Mouse (Mus musculus): ENCODE data around the gene Gm49321. TPM values are rescaled to one million over a fixed set of nuclear protein-coding genes. Genes with fewer than 3 reads are reported as not detected.
A peak's percentile ranks its signal among the peaks of the same experiment; 100 is the strongest.

Gm49321 gene
- polyA plus RNA-seq, 1 experiment from 2014 or later, result 5.5 TPM

GRCm38 (mm10) chr12:73949318-73950058 lies 12.0 kb downstream of the Gm49321 start:
- H3K36me3 ChIP-seq, result peaks cover 11% of the 10 kb centered on the region
- H3K4me3 ChIP-seq (replicated peaks), result peak overlapping the region; percentile 53
- DNase-seq (peak; percentile 39), ATAC-seq (ENCODE audit: low read depth) (peak; percentile 60)
- no peak overlapping the region for H3K27ac ChIP-seq
- peak overlapping the region; percentile 66 for H3K9ac ChIP-seq
- no peaks in the 10 kb centered on the region for H3K27me3 ChIP-seq
- H3K9me3 ChIP-seq (replicated peaks), result no peaks in the 10 kb centered on the region
- H3K4me2 ChIP-seq, result peak overlapping the region; percentile 73
- peaks cover 32% of the 10 kb centered on the region for H3K4me1 ChIP-seq (replicated peaks)
- WGBS (ENCODE audit: insufficient replicate concordance), result 22% methylated on average over 46 of the region's 46 CpGs

- H3K9ac ChIP-seq, result peak overlapping the region; percentile 63
- H3K4me1 ChIP-seq (replicated peaks), result peaks cover 36% of the 10 kb centered on the region
- H3K27me3 ChIP-seq, result no peaks in the 10 kb centered on the region
- H3K4me3 ChIP-seq (replicated peaks), result peak overlapping the region; percentile 55
- no peaks in the 10 kb centered on the region for H3K36me3 ChIP-seq
- peak overlapping the region; percentile 73 for H3K4me2 ChIP-seq
- DNase-seq (peak; percentile 34), ATAC-seq (ENCODE audit: low read depth) (peak; percentile 46)
- H3K27ac ChIP-seq, result no peak overlapping the region; the same call in 1 of the 2 replicates
- WGBS (ENCODE audit: insufficient replicate concordance), result 8% methylated on average over 15 of the region's 15 CpGs
- H3K9me3 ChIP-seq (replicated peaks), result no peaks in the 10 kb centered on the region
Observed at GRCm38 (mm10) chr12:73952879-73953278, 15.4 kb downstream of the Gm49321 start.

- H3K9ac ChIP-seq, result peak overlapping the region; percentile 63
- WGBS (ENCODE audit: insufficient replicate concordance), result 15% methylated on average over 14 of the region's 14 CpGs
- peaks cover 36% of the 10 kb centered on the region for H3K4me1 ChIP-seq (replicated peaks)
- H3K4me3 ChIP-seq (replicated peaks), result peak overlapping the region; percentile 55
- H3K9me3 ChIP-seq (replicated peaks), result no peaks in the 10 kb centered on the region
- H3K4me2 ChIP-seq, result peak overlapping the region; percentile 73
- ATAC-seq (ENCODE audit: low read depth) (peak; percentile 76), DNase-seq (peak; percentile 20)
- peak overlapping the region; percentile 13; the same call in 1 of the 2 replicates for H3K27ac ChIP-seq
- H3K36me3 ChIP-seq, result no peaks in the 10 kb centered on the region
- H3K27me3 ChIP-seq, result no peaks in the 10 kb centered on the region
Observed at GRCm38 (mm10) chr12:73953420-73954186, 16.1 kb downstream of the Gm49321 start.

- DNase-seq, result no peak
- Histone ChIP-seq H3K4me1 (replicated peaks) (peaks cover 24% of the 10 kb centered on the region), H3K4me3 (replicated peaks) (no peak overlapping the region), H3K9ac (no peak overlapping the region), H3K9me3 (replicated peaks) (no peaks in the 10 kb centered on the region), H3K36me3 (no peaks in the 10 kb centered on the region), H3K27ac (no peak overlapping the region), H3K27me3 (no peaks in the 10 kb centered on the region), H3K4me2 (no peak overlapping the region)
- no peak for ATAC-seq (ENCODE audit: low read depth)
- 49% methylated on average over 5 of the region's 5 CpGs for WGBS (ENCODE audit: insufficient replicate concordance)
Observed at GRCm38 (mm10) chr12:73954785-73955184, 17.3 kb downstream of the Gm49321 start.

- H3K4me1 ChIP-seq (replicated peaks), result peaks cover 21% of the 10 kb centered on the region
- no peak for DNase-seq
- ATAC-seq (ENCODE audit: low read depth), result no peak
- no peaks in the 10 kb centered on the region for H3K9me3 ChIP-seq (replicated peaks)
- H3K36me3 ChIP-seq, result no peaks in the 10 kb centered on the region
- no peak overlapping the region for H3K27ac ChIP-seq
- H3K27me3 ChIP-seq, result no peaks in the 10 kb centered on the region
- H3K4me2 ChIP-seq, result no peak overlapping the region
- H3K9ac ChIP-seq, result no peak overlapping the region
- H3K4me3 ChIP-seq (replicated peaks), result no peak overlapping the region
- WGBS (ENCODE audit: insufficient replicate concordance), result 81% methylated on average over 3 of the region's 3 CpGs
Observed at GRCm38 (mm10) chr12:73957676-73958075, 20.2 kb downstream of the Gm49321 start.

GRCm38 (mm10) chr12:73958830-73959229 lies 21.4 kb downstream of the Gm49321 start:
- 62% methylated on average over 2 of the region's 2 CpGs for WGBS (ENCODE audit: insufficient replicate concordance)
- H3K9me3 ChIP-seq (replicated peaks), result no peaks in the 10 kb centered on the region
- H3K4me2 ChIP-seq, result no peak overlapping the region
- DNase-seq (no peak), ATAC-seq (ENCODE audit: low read depth) (no peak)
- no peak overlapping the region for H3K27ac ChIP-seq
- no peak overlapping the region for H3K4me3 ChIP-seq (replicated peaks)
- H3K4me1 ChIP-seq (replicated peaks), result peaks cover 14% of the 10 kb centered on the region
- no peaks in the 10 kb centered on the region for H3K27me3 ChIP-seq
- H3K9ac ChIP-seq, result no peak overlapping the region
- H3K36me3 ChIP-seq, result no peaks in the 10 kb centered on the region

- Histone ChIP-seq H3K9ac (peak within 1 kb of the TSS; percentile 83), H3K36me3 (peaks cover 19% of the 10 kb centered on the region), H3K27ac (peak within 1 kb of the TSS; percentile 56; the same call in 1 of the 2 replicates), H3K4me2 (peak within 1 kb of the TSS; percentile 79), H3K27me3 (no peaks in the 10 kb centered on the region), H3K9me3 (replicated peaks) (no peaks in the 10 kb centered on the region), H3K4me3 (replicated peaks) (peak within 1 kb of the TSS; percentile 84), H3K4me1 (replicated peaks) (peaks cover 17% of the 10 kb centered on the region)
- ATAC-seq (ENCODE audit: low read depth) (peak; percentile 100), DNase-seq (peak; percentile 95)
- WGBS (ENCODE audit: insufficient replicate concordance), result under 1% methylated on average over 60 of the region's 60 CpGs
Observed at GRCm38 (mm10) chr12:73964291-73965281, 27.1 kb downstream of the Gm49321 start, which contains the start of gene Snapc1. Snapc1 (plus strand) TSS chr12:73964481.

- Histone ChIP-seq H3K9ac (no peak overlapping the region), H3K27me3 (no peaks in the 10 kb centered on the region), H3K4me3 (replicated peaks) (no peak overlapping the region), H3K9me3 (replicated peaks) (no peaks in the 10 kb centered on the region), H3K4me1 (replicated peaks) (peaks cover 13% of the 10 kb centered on the region), H3K4me2 (no peak overlapping the region), H3K36me3 (peaks cover 55% of the 10 kb centered on the region), H3K27ac (no peak overlapping the region)
- WGBS (ENCODE audit: insufficient replicate concordance), result 86% methylated on average over 8 of the region's 8 CpGs
- ATAC-seq (ENCODE audit: low read depth), result no peak
- DNase-seq, result no peak
Observed at GRCm38 (mm10) chr12:73969142-73969541, 31.7 kb downstream of the Gm49321 start.

- no peaks in the 10 kb centered on the region for H3K27me3 ChIP-seq
- no peaks in the 10 kb centered on the region for H3K9me3 ChIP-seq (replicated peaks)
- peaks cover 69% of the 10 kb centered on the region for H3K36me3 ChIP-seq
- ATAC-seq (ENCODE audit: low read depth) (no peak), DNase-seq (no peak)
- WGBS (ENCODE audit: insufficient replicate concordance), result 88% methylated on average over 6 of the region's 6 CpGs
- no peak overlapping the region for H3K27ac ChIP-seq
- no peaks in the 10 kb centered on the region for H3K4me1 ChIP-seq (replicated peaks)
- H3K9ac ChIP-seq, result no peak overlapping the region
- no peak overlapping the region for H3K4me2 ChIP-seq
- no peak overlapping the region for H3K4me3 ChIP-seq (replicated peaks)
Observed at GRCm38 (mm10) chr12:73974584-73974983, 37.1 kb downstream of the Gm49321 start.

GRCm38 (mm10) chr12:73978144-73978543 lies 40.7 kb downstream of the Gm49321 start:
- no peak overlapping the region for H3K27ac ChIP-seq
- DNase-seq, result no peak
- H3K4me3 ChIP-seq (replicated peaks), result no peak overlapping the region
- no peak overlapping the region for H3K9ac ChIP-seq
- no peak overlapping the region for H3K4me2 ChIP-seq
- H3K27me3 ChIP-seq, result no peaks in the 10 kb centered on the region
- H3K4me1 ChIP-seq (replicated peaks), result no peaks in the 10 kb centered on the region
- H3K36me3 ChIP-seq, result peaks cover 60% of the 10 kb centered on the region
- WGBS (ENCODE audit: insufficient replicate concordance), result 76% methylated on average over 3 of the region's 3 CpGs
- H3K9me3 ChIP-seq (replicated peaks), result no peaks in the 10 kb centered on the region
- ATAC-seq (ENCODE audit: low read depth), result no peak

All from liver, embryonic 13.5 days (tissue).